Mouse (Mus musculus) adipocyte (in vitro differentiated cells): ENCODE measurements around the gene Clec12a.

Source experiments
- DNase-seq: peaks from one replicate; pipeline ENCODE4 v3.0.0-alpha.2; 2016; ENCODE audit warnings: low spot score

The Clec12a gene

GRCm38 (mm10) chr6:129374937-129375471 is 32.5 kb downstream of the Clec12a start:
- DNase-seq = no peak

DNA sequence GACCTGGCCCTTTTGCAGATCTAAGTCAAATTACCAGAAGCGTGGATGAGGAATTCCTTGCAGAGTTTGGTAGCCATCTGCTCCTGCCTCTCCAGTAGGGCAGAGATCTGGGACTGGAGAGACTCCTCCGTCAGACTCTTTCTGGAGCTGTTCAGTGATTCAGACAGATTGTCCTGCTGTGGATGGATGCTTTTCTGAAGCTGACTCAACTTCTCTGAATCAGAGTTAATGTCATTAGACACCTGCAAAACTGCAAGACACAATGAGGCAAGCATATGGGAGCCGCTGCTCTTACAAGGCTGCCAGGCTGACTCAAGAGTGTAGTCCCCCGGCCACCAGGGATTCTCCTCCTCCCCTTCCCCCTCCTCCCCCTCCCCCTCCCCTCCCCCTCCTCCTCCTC is 38.0 kb downstream of the Clec12a start:
- no peak for DNase-seq

DNA sequence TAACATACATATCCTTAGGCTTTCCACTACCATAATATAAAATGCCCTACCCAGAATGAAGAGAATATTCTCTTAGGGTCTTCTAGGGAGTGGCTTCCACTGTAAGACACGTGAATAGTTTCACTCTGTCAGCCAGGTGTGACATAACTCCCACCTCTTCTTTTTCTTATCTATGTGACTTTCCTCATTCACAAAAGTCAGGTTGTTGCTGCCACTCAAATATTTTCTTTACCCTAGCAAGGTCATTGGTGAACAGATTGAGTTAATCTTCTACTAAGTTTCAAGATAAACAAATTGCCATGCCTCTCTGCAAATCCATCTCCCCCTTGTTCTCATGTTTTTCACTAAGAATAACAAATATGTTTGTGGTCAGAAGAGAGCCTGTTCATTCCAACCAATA is 39.2 kb downstream of the Clec12a start:
- DNase-seq = no peak

DNA sequence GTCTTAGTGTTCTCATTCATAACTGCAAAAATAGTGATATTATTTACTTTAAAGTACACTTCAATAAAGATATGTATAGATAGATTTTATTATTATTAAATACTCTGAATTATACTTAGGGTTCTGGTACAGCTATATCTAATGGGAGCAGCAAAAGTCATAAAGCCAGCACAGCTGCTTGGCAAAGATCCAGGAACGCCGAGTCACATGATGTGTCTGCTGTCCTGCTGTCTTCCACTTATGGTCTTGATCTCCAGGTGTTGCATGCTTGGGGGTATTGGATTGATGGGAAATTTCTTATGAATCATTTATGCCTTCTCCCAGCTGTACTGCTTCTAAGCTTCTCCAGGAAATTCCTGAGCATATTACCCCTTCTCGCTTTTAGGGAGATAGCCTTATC is 41.0 kb downstream of the Clec12a start:
- DNase-seq = no peak

GRCm38 (mm10) chr6:129385000-129385399 is 42.5 kb downstream of the Clec12a start:
- DNase-seq = no peak

DNA sequence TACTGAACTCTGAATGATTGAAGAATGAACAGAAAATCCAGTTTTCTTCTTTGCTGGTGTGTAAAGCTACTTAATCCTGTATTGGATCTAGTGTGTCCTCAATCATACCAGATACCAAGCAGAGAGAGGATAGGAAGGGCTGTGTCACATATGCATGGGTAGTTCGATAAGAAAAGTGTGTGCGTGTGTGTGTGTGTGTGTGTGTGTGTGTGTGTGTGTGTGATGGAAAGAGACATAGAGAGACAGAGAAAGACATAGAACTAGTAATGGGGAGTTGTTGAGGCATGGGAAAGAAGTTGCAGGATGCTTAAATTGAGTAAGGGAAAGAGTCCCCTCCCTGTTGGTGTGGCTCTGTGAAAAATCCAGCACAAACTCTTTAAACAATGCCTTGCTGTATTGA is 43.3 kb downstream of the Clec12a start, which contains the start of gene Clec12b:
Clec12b (minus strand) TSS at position 101 of the 400 bp plus-strand sequence.
- DNase-seq = no peak

- peak; percentile 65 for DNase-seq
These were observed 50.7 kb downstream of the Clec12a start for GRCm38 (mm10) chr6:129393087-129393720.

GRCm38 (mm10) chr6:129393732-129394131 is 51.2 kb downstream of the Clec12a start:
- no peak for DNase-seq

DNA sequence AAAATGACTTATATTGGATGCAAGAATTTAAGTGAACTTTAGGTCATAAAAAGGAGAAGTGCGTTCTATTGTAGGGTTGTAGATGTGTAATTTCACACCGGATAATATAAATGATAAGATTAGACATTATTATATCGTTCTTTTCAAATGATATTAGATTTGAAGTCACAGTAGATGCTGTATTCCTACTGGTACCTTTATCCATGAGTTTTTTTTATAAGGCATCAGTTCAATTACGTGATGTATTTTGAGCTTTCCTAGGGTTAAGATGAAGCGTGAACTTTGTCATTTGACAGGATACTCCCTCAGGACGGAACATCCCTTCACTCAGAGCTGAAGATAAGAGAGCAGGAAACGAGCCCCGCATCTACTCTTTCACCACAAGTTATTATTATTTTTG is 54.5 kb downstream of the Clec12a start, which contains the start of gene Clec1b:
Clec1b (plus strand) TSS at position 301 of the 400 bp plus-strand sequence.
- DNase-seq = no peak

- DNase-seq = no peak
These were observed 57.5 kb downstream of the Clec12a start for GRCm38 (mm10) chr6:129399945-129400344.

DNA sequence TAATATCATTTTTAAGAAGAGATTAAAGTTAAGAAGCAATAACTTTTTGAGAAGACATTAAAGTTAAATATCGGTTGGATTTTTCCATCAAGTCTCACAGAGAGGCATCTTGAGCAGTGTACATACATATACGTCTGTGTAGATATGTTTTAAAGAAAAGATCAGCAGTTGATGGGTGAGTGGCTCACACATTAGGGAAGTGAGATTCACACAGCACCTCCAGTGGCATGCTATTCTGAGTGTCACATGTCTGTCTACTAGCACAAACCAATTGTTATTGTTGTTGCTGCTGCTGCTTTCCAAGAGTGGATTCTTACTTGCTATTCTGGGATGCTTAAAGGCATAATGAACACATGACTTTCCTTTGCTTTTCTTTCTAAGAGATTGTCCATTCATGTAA is 59.9 kb downstream of the Clec12a start:
- DNase-seq = no peak

- no peak for DNase-seq
These were observed 60.9 kb downstream of the Clec12a start for GRCm38 (mm10) chr6:129403391-129403790.

- no peak for DNase-seq
These were observed 63.5 kb downstream of the Clec12a start for GRCm38 (mm10) chr6:129405999-129406398.

GRCm38 (mm10) chr6:129407324-129407723 is 64.8 kb downstream of the Clec12a start:
- peak; percentile 31 for DNase-seq

- no peak for DNase-seq
These were observed 66.1 kb downstream of the Clec12a start, which contains the start of gene Clec9a for GRCm38 (mm10) chr6:129408562-129408961. Gene Clec9a, plus strand, starts transcription at chr6:129408862.

GRCm38 (mm10) chr6:129414177-129414576 is 71.7 kb downstream of the Clec12a start:
- no peak for DNase-seq
